Mouse (Mus musculus): ENCODE data around the gene Pcsk2.

Pcsk2 gene

GRCm38 (mm10) chr2:143837291-143837701 lies 291.3 kb downstream of the Pcsk2 start:
- DNase-seq (ENCODE audit: low read depth, low spot score), result peak; percentile 72

GRCm38 (mm10) chr2:143838698-143839097 lies 292.7 kb downstream of the Pcsk2 start:
- no peak for DNase-seq (ENCODE audit: low read depth, low spot score)

DNA sequence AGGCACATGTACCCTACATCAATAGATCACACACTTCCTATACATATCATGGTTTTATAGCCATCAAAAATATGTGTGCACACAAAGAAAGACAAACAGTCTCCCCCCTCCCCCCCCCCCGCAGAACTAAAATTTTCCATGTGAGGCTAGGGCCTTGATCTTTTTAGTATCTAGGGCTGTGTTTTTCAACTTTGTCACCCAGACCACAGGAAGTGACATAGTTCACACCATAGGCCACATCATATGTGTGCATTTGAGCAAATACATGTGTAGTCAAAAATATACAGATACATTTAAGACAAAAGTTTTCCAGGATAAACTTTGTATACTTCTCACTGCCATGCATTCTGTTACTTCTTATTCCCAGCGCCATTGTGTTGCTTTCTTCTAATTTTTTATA lies 293.5 kb downstream of the Pcsk2 start:
- DNase-seq (ENCODE audit: low read depth, low spot score), result no peak

DNA sequence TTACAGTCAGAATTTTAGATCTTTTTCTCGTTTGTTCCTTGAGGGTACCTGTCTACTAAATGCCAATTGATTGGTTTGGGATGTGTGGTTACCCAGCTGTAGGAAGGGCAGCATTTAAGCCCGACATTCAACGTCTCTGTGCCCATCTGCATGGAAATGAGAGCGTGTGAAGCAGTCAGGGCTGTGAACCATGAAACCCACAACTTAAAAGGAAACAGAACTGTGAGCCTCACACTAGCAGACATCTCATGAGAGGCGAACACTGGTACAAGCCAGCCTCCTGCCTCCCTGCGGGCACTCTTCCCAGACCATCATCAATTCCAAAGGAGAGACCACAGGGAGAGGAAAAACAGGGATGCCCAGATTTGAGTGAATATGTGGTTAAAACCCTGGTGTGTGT lies 294.9 kb downstream of the Pcsk2 start:
- DNase-seq (ENCODE audit: low read depth, low spot score), result no peak

- DNase-seq (ENCODE audit: low read depth, low spot score), result no peak
Measured at GRCm38 (mm10) chr2:143841536-143841935, 295.6 kb downstream of the Pcsk2 start.

DNA sequence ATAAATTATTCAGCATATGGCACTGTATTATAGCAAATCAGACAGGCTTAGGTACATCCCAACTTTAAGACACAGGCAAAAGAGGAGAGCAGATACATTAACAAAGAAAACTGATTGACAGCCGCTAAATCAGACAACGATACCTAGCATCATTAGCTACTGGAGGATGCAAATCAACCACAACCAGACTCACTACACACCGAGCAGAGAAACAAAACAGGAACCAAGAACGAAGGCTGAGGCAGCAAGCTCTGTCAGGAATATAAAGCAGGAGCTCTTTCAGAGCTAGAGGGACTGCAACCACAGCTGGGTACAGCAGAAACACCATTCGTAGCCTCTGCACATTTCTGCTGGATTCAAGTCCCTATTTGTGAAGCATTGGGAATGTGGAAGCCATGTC lies 298.8 kb downstream of the Pcsk2 start:
- no peak for DNase-seq (ENCODE audit: low read depth, low spot score)

DNA sequence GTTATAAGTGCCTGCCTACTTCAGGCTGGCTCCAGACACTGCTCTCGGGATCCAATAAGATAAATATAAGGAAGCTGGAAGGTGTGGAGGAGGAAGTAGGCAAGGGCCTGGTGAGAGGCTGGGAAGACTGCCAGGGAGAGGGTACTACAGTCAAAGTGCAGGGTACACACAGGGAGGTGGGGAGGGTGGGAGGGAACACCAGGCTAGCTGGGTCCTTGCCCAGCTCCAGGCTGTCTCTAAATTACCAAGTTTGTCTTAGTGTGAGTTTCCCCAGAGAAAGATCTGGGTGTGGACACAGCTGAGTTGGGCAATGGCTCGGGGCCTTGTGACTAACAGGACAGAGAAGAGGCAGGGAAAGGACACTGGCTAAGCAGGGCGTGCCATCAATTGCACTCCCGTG lies 300.8 kb downstream of the Pcsk2 start:
- DNase-seq (ENCODE audit: low read depth, low spot score), result no peak

DNA sequence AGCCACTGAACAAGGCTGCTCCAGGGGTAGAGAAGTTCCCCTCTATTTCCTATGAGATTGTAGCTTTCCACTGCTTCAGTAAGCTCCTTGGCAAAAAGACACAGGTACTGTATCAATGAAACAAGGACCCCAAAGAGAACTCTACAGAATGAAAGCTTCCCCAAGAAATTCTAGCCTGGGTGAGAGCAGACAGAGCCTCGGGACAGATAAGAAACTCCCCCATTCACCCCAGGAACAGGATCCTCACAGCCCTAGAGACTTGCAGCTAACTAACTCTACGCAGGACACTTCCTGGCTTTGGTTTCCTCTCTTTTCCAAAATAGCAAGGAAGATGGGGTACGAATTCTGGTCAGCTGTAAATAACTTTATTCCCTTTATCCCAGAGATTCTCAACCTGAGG lies 301.3 kb downstream of the Pcsk2 start:
- DNase-seq (ENCODE audit: low read depth, low spot score), result no peak

DNA sequence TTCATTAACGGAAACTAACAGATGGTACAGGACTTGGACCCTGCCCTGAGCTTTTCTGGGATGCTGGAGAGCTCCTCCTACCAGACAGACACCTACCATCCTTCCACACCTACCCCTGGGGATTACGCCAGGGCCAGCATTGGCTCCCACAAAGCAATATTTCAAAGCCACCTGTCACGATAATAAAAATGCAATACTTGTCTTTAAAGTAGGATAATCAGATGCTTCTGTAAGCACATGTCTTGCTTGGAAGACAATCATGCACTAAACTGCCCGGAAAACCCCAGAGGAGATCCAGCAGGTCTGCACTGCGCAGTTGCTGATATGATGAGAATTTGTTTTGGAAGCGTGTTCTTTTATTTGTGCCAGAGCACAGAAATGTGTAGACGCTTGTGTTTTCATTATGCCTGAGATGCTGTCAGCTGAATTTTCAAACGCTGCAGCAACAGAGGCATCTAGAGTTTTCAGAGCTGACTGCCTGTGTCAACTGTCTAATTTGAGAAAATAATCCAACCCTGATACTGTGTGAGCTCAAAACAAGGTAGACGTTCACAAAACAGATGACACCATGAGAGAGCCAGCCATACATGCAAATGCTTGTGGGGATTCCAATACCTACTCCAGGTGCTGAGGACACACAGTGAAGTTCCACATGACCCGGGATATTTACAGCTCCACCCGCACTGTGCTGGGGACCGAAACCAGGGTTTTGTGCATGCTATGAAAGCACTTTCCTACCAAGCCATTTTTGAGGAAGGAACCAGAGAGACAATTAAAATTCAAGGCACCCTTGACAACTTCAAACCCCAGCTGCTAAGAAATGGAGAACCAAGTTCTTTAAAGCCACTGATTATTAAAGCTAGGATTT lies 305.6 kb downstream of the Pcsk2 start:
- no peak for DNase-seq (ENCODE audit: low read depth, low spot score)

DNA sequence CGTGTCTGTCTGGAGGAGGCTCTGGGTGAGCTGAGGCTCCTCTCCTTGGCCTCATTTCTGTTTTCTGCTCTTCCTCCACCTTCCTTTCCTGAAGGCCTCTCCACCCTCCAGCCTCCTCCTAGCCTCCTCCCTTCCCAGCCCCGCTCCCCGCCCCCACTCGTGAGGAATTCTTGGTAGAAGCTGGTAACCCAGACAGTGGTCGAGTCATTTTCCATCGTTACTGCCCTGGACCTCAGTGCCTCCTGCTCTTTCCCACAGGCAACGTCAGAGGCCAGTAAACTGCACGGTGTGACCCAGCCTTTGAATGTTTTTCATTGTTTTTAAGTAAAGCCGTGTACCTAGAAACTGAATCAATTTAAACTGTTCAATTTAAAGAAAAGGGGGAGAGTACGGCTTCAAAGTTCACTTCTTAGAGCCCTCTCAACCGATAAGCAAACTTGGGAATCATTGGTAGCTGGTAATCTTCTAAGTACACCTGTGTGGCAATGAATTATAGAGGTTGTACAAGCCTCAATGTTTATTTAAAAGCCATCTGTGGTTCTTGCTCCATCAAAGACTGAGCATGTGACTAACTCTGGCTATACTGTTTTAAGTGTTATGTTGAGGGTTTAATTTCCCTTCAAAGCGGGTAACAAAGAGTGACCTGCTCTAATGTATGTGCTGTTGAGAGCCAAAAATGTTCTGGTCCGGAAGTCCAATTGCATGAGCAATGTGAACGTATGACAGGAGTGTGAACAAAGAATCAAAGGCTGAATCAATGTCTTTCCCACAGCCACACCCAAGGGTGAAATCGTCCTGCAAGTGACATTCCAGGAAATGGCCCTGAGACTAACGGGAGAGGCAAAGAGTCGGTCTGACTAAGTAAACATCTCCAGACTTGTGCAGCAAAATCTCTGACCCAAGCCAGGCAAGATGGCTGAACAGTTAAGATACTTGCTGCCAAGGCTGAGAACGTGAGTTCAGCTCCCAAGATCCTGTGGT lies 306.6 kb downstream of the Pcsk2 start:
- no peak for DNase-seq (ENCODE audit: low read depth, low spot score)

DNA sequence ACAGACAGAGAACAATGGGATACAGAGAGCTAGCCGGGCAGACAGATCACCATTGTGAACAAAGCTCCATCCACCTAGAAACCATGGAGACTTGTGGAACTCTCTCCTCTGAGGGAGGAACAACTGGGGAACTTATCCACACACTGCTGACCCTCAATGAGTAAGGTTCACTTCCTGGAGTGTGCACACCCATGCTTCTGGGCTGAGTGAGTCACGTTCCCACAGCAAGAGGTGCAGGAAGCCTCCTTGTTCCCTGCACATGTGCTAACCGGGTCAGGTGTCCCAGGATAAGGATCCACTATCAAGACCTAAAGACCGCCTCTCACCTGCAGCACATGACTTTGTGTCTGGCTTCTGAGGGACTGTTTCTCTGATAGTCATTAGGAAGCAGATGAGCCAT lies 307.5 kb downstream of the Pcsk2 start:
- no peak for DNase-seq (ENCODE audit: low read depth, low spot score)

DNA sequence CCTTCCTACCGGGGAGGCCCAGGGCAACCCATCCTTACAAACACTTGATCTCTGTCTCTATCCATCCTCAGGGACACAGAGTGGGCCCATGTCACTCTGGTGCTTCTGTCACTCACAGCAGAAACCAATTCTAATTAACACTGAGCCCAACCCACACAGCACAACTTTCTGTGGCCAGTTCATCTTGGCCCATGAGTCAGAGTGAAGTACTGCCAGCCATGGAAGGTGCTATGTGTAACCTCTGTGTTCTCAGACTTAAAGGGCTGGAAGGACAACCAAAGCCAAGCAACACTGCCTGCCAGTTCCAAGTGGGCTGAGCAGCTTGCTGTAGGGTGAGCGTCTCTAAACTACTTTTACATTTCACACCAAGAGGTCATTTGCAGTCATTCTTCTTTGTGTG lies 313.2 kb downstream of the Pcsk2 start:
- no peak for DNase-seq (ENCODE audit: low read depth, low spot score)

DNA sequence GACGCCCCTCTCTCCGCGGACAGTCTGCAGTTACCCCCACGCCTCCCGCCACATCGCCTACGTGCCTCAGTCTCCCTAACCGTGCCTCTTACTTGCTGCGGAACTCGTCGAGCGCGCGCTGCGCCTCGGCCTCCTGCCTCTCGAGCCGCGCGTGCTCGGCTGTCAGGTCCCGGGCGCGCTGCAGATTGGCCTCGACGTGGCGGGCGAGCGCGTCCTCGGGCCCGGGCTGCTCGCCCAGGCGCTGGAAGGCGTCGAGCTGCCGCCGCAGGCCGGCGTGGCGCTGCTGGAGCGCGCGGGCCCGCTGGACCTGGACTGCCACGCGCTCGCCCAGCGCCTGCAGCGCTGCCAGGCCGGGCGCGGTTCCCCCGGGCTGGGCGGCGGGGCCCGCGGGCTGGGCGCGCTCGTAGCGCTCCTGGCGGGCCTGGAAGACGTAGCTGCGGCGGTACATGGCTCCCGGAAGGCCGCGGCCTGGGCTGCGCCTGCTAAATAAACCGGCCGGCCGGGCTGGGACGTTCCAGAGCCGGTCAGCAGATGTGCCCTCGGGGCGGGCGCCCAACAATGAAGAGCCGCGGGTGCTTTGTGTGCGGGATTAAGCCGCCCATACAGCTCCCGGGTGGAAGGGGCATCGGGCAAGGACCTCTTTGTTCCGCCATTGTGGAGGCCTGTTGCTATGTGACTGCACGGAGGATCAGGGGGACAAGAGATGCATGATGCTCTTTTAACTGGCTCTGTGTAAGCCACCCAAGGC lies 316.7 kb downstream of the Pcsk2 start, which contains the start of gene Bfsp1:
TSS of gene Bfsp1 (minus strand) at position 690 of the 748 bp plus-strand sequence.
- DNase-seq (ENCODE audit: low read depth, low spot score), result peak; percentile 26

- DNase-seq (ENCODE audit: low read depth, low spot score), result no peak
Measured at GRCm38 (mm10) chr2:143864600-143864999, 318.6 kb downstream of the Pcsk2 start.

Data from embryo, embryonic 11.5 days (tissue).